Mouse (Mus musculus) lung, adult 2 months (tissue): ENCODE measurements around the gene Mterf1b. TPM values are rescaled to one million over a fixed set of nuclear protein-coding genes. Genes with fewer than 3 reads are reported as not detected.

Experiments used
- DNase-seq: peaks from one replicate; pipeline ENCODE4 v3.0.0; 2022
- H3K4me1 ChIP-seq: fragments of 200-500 bp; 2 replicates; pipeline ENCODE4 v1.6.1; 2011; ENCODE audit warnings: low read length; ENCODE audit not compliant: control insufficient read depth, insufficient read depth
- H3K4me3 ChIP-seq: fragments of 200-500 bp; replicated peaks from 2 replicates; pipeline ENCODE3; 2011; ENCODE audit warnings: low read depth, mild to moderate bottlenecking, control low read depth, low read length; ENCODE audit errors: extremely low read depth
- CTCF ChIP-seq: fragments of 200-500 bp; IDR thresholded peaks from 2 replicates; pipeline ENCODE4 v1.5.1; 2011; ENCODE audit warnings: mild to moderate bottlenecking, low read length, control low read depth; ENCODE audit not compliant: insufficient read depth
- POLR2A ChIP-seq: fragments of 200-500 bp; IDR thresholded peaks from 2 replicates; pipeline ENCODE4 v1.6.1; 2011; ENCODE audit warnings: low read depth, mild to moderate bottlenecking, control low read depth, low read length, borderline replicate concordance; ENCODE audit errors: extremely low read depth
- WGBS: fragments of 180-500 bp; shearing (Covaris S2); methylation state at CpG from one replicate; pipeline ENCODE4 v1.1.7; 2018; 5-methylcytosine and 5-hydroxymethylcytosine counted together
- polyA plus RNA-seq: library from polyadenylated mRNA; depleted of rRNA; stranded (reverse); fragments of >200 nt; gene quantifications from 2 replicates; pipeline ENCODE4 v1.2.3, GENCODE M21; 2012; rRNA removed

Mterf1b gene
- polyA plus RNA-seq, 1 experiment = 0.47 TPM

DNA sequence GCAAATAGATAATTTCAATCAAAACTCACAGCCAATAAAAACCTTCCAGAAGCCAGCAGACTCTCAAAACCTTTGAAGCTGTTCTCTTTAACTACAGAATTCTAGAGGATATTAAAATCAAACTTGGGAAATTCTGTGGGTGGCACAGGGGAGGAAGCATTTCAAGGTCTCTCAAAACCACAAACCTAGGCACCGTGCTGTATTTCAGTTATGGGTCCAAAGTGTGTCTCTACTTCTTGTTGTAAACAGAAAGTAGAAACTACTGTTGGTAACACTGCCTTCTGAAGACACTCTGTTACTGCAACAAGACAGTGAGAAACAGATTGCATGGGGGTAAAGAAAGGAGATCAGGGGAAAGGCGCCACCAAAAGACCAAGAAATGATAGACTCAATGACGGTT is 52.8 kb downstream of the Mterf1b start:
- TF ChIP-seq CTCF (no peak), POLR2A (no peak)
- WGBS = 76% methylated on average over 3 of the region's 3 CpGs
- Histone ChIP-seq H3K4me3 (no peak overlapping the region), H3K4me1 (no peaks in the 10 kb centered on the region)
- no peak for DNase-seq

DNA sequence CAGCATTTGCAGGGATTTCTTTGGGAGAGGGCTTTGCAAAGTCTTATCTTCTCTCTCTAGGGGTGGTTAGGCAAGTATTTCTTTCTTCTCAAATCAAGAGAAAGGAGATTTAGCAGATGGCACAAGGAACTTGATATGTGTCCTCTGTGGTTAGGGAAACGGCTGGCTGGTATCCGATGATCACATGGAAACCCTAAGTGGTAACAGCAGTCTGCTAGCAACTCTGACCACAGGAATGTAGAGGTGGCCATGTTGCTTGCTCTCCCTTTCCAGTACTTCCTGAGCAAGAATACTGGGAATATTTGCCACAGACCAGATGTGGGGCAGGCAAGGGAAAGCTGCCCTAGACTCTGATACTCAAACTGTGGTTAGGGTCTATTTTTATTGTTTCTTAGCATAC is 53.9 kb downstream of the Mterf1b start:
- Histone ChIP-seq H3K4me3 (no peak overlapping the region), H3K4me1 (no peaks in the 10 kb centered on the region)
- 65% methylated on average over 2 of the region's 2 CpGs for WGBS
- DNase-seq = no peak
- TF ChIP-seq POLR2A (no peak), CTCF (no peak)

Other genes with a start within 250 kb of the Mterf1b start
- gene Cyp51, start 87.6 kb upstream of the Mterf1b start, polyA plus RNA-seq = 35.6 and 39.5 TPM in 2 replicates